Mouse (Mus musculus) midbrain, embryonic 12.5 days (tissue): ENCODE results near the gene Ptprm. TPM values are rescaled to one million over a fixed set of nuclear protein-coding genes. Genes with fewer than 3 reads are reported as not detected.

Experiments used
- ATAC-seq: fragments of 200-750 bp; cut with Nextera tagmentation; 2 replicates; pipeline ENCODE4 v1.8.0; 2017; ENCODE audit warnings: low read depth, moderate TSS enrichment, moderate library complexity; ENCODE audit not compliant: low FRiP score
- H3K27ac ChIP-seq: fragments of 300-500 bp; sonication (generic); replicated peaks from 2 replicates; pipeline ENCODE4 v1.5.1; 2016; ENCODE audit warnings: mild to moderate bottlenecking
- H3K27me3 ChIP-seq: fragments of 300-500 bp; sonication (generic); 2 replicates; pipeline ENCODE4 v1.6.1; 2016; ENCODE audit warnings: mild to moderate bottlenecking
- H3K36me3 ChIP-seq: fragments of 300-500 bp; sonication (generic); 2 replicates; pipeline ENCODE4 v1.6.1; 2016
- H3K4me1 ChIP-seq: fragments of 300-500 bp; sonication (generic); 2 replicates; pipeline ENCODE4 v1.6.1; 2016
- H3K4me2 ChIP-seq: fragments of 300-500 bp; sonication (generic); replicated peaks from 2 replicates; pipeline ENCODE4 v1.6.1; 2016; ENCODE audit warnings: mild to moderate bottlenecking, moderate library complexity
- H3K4me3 ChIP-seq: fragments of 300-500 bp; sonication (generic); 2 replicates; pipeline ENCODE4 v1.5.1; 2016; ENCODE audit warnings: mild to moderate bottlenecking
- H3K9ac ChIP-seq: fragments of 300-500 bp; sonication (generic); replicated peaks from 2 replicates; pipeline ENCODE4 v1.6.1; 2016; ENCODE audit warnings: mild to moderate bottlenecking, moderate library complexity
- H3K9me3 ChIP-seq: fragments of 300-500 bp; sonication (generic); 2 replicates; pipeline ENCODE4 v1.6.1; 2016; ENCODE audit warnings: mild to moderate bottlenecking
- WGBS: fragments of 180-500 bp; shearing (Covaris S2); methylation state at CpG from one replicate; pipeline ENCODE4 v1.1.7; 2016; 5-methylcytosine and 5-hydroxymethylcytosine counted together
- polyA plus RNA-seq: library from polyadenylated mRNA; unstranded; fragments of >200 nt; fragmentation: Nextera tagmentation; extraction: Ambion mirVana; gene quantifications from 2 replicates; pipeline ENCODE4 v1.2.1, GENCODE M21; 2016

The Ptprm gene
- polyA plus RNA-seq, 1 experiment from 2014 or later, result 11.8 TPM

DNA sequence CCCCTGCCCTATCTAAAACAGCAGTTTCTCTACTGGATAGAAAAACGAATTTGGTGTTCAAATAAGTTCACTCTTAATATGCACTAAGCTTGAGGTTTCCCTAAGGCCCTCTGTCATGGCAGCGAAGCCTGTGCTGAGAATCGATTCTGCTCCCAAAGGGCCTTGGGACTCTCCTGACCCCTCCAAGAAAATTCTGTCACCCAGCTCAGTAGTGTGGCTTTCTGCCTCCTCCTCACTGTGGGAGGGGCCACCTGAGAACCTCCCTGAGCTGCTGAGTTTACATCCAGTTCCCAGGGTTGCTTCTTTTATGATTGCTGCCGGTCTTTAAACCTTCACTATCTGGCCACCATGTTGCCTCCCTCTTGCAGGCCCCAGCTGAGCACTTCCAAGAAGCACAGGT, 666.7 kb downstream of the Ptprm start:
- WGBS, result 81% methylated on average over 4 of the region's 4 CpGs
- Histone ChIP-seq H3K36me3 (no peaks in the 10 kb centered on the region), H3K27ac (peak overlapping the region; percentile 32; the same call in 1 of the 2 replicates), H3K4me3 (no peak overlapping the region), H3K9me3 (no peaks in the 10 kb centered on the region), H3K27me3 (peaks cover 7% of the 10 kb centered on the region; the same call in 1 of the 2 replicates), H3K4me1 (no peaks in the 10 kb centered on the region), H3K9ac (no peak overlapping the region), H3K4me2 (no peak overlapping the region)
- ATAC-seq, result no peak

DNA sequence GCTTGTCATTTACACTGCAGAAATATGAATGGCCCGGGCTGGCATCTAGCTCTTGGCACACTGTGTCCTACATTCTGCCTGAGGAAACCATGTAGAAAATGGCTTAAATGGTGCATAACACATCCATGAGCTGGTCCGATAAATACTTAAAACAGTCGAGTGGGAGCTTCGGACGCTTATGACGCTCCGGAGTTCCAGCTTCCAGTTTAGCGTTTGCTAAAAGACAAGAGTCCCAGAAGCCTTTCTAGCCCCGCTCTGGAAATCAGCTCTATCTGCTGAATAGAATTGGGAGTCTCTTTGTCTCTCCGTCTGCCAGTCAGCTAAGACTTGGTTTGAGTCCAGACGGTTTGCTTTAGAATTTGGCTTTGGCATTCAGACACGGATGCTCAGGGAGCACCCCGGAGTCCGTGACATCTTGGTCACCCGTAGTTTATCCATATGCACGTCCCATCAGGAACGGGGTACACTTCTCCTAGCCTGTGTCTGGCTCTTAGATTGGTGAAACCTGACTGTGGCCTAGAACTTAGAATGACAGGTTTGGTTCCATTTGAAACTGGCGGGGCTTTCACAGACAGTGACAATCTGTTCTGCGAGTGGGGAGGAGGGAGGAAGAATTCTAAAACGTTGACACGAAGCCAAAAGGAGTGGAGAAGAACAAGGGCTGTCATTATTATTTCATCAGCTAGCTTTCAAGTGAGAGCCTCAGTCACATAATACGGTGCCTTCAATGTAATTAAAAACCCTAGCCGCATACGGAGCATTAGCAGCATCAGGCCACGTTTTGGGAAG, 667.4 kb downstream of the Ptprm start:
- no peak overlapping the region for H3K4me2 ChIP-seq
- no peaks in the 10 kb centered on the region for H3K9me3 ChIP-seq
- peaks cover 9% of the 10 kb centered on the region; the same call in 1 of the 2 replicates for H3K27me3 ChIP-seq
- no peak overlapping the region for H3K9ac ChIP-seq
- no peak overlapping the region for H3K4me3 ChIP-seq
- no peaks in the 10 kb centered on the region for H3K4me1 ChIP-seq
- 69% methylated on average over 25 of the region's 25 CpGs for WGBS
- peak; percentile 19; the same call in 1 of the 2 replicates for ATAC-seq
- H3K27ac ChIP-seq, result peak overlapping the region; percentile 32; the same call in 1 of the 2 replicates
- no peaks in the 10 kb centered on the region for H3K36me3 ChIP-seq

DNA sequence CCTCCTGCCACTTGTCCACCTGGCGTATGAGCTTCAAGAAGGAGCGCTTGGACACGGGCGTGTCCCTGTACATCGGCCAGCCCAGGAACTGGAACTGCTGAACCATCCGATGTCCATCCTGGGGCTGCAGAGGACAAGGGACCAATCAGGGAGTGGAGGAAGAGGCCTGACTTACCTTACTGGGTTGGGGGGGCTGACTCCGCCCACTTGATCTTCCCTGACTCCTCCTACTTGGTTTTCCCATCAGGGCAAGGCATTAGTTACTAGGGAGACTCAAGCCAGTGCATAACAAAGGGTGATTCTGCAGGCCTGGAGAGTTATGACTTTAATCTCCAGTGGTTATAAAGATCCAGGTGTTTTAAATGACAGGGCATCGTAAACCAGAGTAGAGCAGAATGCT, 670.8 kb downstream of the Ptprm start:
- peaks cover 9% of the 10 kb centered on the region; the same call in 1 of the 2 replicates for H3K27me3 ChIP-seq
- 65% methylated on average over 8 of the region's 8 CpGs for WGBS
- no peak overlapping the region for H3K4me2 ChIP-seq
- no peak overlapping the region for H3K27ac ChIP-seq
- H3K4me1 ChIP-seq, result no peaks in the 10 kb centered on the region
- no peaks in the 10 kb centered on the region for H3K9me3 ChIP-seq
- no peak overlapping the region for H3K9ac ChIP-seq
- ATAC-seq, result no peak
- H3K4me3 ChIP-seq, result no peak overlapping the region
- H3K36me3 ChIP-seq, result no peaks in the 10 kb centered on the region

DNA sequence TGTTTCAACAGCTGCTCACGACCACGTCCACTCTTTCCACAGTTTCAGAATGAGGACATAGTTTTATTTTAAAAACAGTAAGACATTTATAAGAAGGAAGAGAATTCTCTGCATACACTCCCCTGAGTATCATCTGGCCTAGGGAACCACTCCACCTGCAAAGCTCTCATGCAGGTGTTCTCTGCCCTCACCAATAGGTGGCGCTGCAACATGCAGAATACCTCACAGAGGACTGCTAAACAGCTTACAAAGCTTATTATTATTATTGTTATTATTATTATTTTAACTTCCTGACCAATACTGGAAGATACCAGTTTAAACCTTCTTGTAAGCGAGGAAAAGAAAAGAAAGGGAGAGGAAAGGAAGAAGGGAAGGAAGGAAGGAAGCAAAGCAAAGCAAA, 673.6 kb downstream of the Ptprm start:
- Histone ChIP-seq H3K36me3 (no peaks in the 10 kb centered on the region), H3K4me1 (no peaks in the 10 kb centered on the region), H3K27ac (no peak overlapping the region), H3K9ac (no peak overlapping the region), H3K4me3 (no peak overlapping the region), H3K9me3 (no peaks in the 10 kb centered on the region), H3K27me3 (peaks cover 9% of the 10 kb centered on the region; the same call in 1 of the 2 replicates), H3K4me2 (no peak overlapping the region)
- ATAC-seq, result peak; percentile 56; the same call in 1 of the 2 replicates
- 19% methylated on average over 4 of the region's 4 CpGs for WGBS

DNA sequence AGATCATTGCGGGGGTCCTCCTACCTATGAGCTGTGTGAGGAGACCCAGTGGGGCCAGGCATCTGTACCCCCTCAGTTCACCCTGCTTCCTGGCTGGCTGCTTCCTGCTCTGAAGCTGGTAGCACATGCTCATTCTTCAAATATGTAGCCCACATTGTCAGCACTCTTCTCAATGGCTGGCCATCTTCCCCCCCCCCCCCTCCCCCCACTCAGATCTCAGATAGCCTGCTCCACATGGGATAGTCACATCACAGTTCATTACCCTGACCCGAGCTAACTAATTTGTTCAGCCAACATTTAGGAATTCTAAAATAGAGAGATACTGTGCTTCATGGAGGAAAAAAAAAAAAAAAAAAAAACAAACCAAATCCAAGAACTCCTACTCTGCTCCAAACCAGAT, 679.6 kb downstream of the Ptprm start:
- Histone ChIP-seq H3K9me3 (no peaks in the 10 kb centered on the region), H3K9ac (no peak overlapping the region), H3K27me3 (no peaks in the 10 kb centered on the region), H3K4me1 (peaks cover 12% of the 10 kb centered on the region), H3K27ac (no peak overlapping the region), H3K36me3 (no peaks in the 10 kb centered on the region), H3K4me3 (no peak overlapping the region), H3K4me2 (no peak overlapping the region)
- ATAC-seq, result no peak
- 87% methylated on average over 2 of the region's 2 CpGs for WGBS

DNA sequence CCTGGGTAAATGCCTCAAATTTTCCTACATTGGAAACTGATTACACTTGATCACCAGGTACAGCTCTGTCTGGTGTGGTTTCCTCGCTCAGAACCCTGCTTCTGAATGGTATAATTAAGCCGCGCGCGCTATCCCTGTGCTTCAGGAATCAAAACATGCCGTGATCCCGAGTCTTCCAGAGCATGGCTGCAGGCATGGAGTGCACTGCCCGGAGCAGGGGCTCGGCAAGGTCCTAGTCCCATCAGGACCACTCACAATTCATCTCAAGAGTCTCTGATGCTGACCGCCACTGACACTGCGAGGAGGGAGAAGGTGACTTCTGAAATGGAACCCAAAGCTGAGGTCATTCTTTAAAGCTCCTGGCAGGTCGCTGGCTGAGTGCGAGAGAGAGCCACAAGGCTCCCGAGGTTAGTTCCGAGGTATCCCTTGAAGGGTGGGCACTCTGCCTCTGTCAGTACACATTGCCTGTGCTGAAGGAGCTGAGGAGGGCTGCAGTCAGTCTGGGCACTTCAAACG, 682.5 kb downstream of the Ptprm start:
- Histone ChIP-seq H3K9ac (no peak overlapping the region), H3K36me3 (no peaks in the 10 kb centered on the region), H3K4me2 (no peak overlapping the region), H3K4me1 (peaks cover 12% of the 10 kb centered on the region), H3K9me3 (no peaks in the 10 kb centered on the region), H3K27me3 (no peaks in the 10 kb centered on the region), H3K27ac (no peak overlapping the region), H3K4me3 (no peak overlapping the region)
- no peak for ATAC-seq
- WGBS, result 74% methylated on average over 16 of the region's 16 CpGs

DNA sequence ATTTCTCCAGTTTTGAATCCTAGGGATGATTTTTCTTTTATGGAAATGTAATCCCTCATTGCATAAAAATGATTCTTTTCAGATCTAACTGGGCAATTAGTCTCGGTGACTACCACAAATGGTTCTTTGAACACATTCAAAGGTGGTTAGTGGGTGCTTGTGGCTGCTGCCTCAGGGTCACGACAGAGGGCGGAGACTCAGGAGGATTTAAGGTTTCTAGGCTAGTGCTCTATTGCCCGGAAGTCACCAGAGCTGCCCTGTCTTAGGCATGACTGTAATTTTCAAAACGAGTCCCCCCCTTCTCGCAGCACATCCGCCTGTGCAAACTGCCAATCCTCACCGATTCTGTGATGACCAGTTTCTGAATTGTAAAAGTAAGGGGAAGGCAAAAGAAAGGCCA, 683.0 kb downstream of the Ptprm start:
- Histone ChIP-seq H3K36me3 (no peaks in the 10 kb centered on the region), H3K4me2 (no peak overlapping the region), H3K9me3 (no peaks in the 10 kb centered on the region), H3K9ac (no peak overlapping the region), H3K27ac (no peak overlapping the region), H3K4me3 (no peak overlapping the region), H3K4me1 (peaks cover 12% of the 10 kb centered on the region), H3K27me3 (no peaks in the 10 kb centered on the region)
- 33% methylated on average over 8 of the region's 8 CpGs for WGBS
- ATAC-seq, result peak; percentile 65; the same call in 1 of the 2 replicates

DNA sequence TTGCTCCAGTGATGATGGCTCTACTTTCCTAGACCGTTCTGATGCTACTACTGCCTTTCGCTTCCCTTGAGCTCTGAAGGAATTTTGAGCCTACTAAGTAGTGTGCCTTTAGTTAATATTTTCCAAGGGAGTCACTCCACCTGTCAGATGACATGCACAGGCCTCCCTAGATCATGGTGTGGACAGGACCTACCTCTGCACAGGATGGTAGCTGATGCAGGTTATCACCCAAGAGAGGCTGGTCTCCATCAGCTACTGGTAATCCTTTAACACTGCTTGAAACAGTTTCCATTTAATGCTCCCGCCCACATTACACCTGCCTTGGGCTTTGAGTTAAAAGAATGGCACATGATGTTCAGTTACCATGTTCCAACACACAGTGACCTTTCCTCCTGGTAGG, 688.5 kb downstream of the Ptprm start:
- H3K9ac ChIP-seq, result no peak overlapping the region
- H3K4me3 ChIP-seq, result no peak overlapping the region
- no peaks in the 10 kb centered on the region for H3K9me3 ChIP-seq
- ATAC-seq, result no peak
- H3K36me3 ChIP-seq, result no peaks in the 10 kb centered on the region
- H3K4me1 ChIP-seq, result 0 out of 2 replicates have a peak, but pooled peaks cover 2% of the 10 kb centered on the region
- H3K4me2 ChIP-seq, result no peak overlapping the region
- WGBS, result 94% methylated on average over 3 of the region's 3 CpGs
- no peaks in the 10 kb centered on the region for H3K27me3 ChIP-seq
- no peak overlapping the region for H3K27ac ChIP-seq

DNA sequence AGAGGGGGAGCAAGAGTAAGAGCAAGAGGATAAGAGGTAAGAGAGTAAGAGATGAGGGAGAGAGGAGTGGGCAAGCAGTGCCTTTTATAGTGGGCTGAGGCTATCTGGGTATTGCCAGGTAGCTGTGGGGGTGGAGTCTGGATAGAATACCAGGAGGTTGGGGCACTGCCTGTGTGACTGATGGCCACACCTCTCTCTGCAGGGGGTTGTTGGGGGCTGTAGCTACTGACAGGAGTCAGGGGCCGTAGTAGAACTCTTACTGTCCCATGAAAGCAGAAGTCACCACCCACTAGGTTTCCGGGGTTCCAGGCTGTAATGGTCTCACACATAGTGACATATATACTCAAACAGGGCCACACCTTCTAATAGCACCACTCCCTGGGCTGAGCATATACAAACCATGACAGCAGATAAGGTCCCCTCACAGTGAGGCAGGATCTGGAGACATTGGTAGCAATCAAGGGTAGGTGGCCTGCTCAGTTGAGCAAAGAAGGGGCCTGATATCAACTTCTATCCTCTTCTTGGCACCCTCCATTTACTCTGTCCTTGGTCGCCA, 689.0 kb downstream of the Ptprm start:
- no peak for ATAC-seq
- no peak overlapping the region for H3K9ac ChIP-seq
- H3K4me3 ChIP-seq, result no peak overlapping the region
- H3K36me3 ChIP-seq, result no peaks in the 10 kb centered on the region
- no peaks in the 10 kb centered on the region for H3K27me3 ChIP-seq
- no peaks in the 10 kb centered on the region for H3K9me3 ChIP-seq
- WGBS, result 88% methylated on average over 3 of the region's 3 CpGs
- no peaks in the 10 kb centered on the region for H3K4me1 ChIP-seq
- H3K27ac ChIP-seq, result no peak overlapping the region
- no peak overlapping the region for H3K4me2 ChIP-seq

DNA sequence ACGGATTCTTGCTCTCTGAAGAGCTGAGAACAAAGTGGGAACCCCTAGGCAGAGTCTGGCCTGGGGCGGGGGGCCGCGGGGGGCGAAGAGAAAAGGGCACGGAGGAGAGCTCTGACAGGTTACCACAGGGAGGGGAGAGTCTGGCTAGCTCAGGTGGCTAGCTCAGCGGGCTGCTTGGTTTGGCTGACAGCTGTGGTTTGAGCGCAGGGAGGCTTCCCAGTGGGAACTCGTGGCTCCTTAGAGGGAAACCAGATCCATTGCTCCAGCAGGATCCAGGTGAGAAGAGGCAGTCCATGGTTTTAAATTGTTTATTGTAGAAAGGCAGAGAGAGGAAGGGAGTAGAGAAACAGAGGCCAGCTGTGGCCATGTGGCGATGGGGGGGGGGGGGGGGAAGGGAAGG, 689.5 kb downstream of the Ptprm start:
- no peak overlapping the region for H3K4me2 ChIP-seq
- H3K4me1 ChIP-seq, result no peaks in the 10 kb centered on the region
- H3K9ac ChIP-seq, result no peak overlapping the region
- no peak overlapping the region for H3K27ac ChIP-seq
- ATAC-seq, result no peak
- no peaks in the 10 kb centered on the region for H3K36me3 ChIP-seq
- H3K4me3 ChIP-seq, result no peak overlapping the region
- H3K27me3 ChIP-seq, result no peaks in the 10 kb centered on the region
- H3K9me3 ChIP-seq, result no peaks in the 10 kb centered on the region
- 63% methylated on average over 10 of the region's 10 CpGs for WGBS

DNA sequence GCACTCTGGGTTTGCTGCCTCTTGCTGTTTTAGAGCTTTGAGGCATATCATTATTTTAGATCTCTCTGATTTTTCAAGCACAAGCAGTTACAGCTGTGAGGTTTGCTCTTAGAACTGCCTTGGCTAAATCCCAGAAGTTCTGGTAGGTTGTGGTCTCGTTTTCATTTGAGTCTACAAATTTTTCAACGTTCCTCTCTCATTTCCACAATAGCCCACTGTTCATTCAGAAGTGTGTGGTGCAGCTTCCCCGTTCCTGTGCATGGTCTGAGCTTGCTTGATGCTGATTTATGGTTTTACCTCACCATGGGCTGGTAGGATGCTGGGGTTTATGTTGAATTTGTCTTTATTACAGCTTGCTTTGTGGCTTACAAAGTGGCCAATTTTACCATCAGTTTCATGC, 695.0 kb downstream of the Ptprm start:
- no peaks in the 10 kb centered on the region for H3K36me3 ChIP-seq
- H3K4me1 ChIP-seq, result no peaks in the 10 kb centered on the region
- no peak overlapping the region for H3K27ac ChIP-seq
- no peak overlapping the region for H3K4me3 ChIP-seq
- no peak overlapping the region for H3K4me2 ChIP-seq
- no peaks in the 10 kb centered on the region for H3K27me3 ChIP-seq
- WGBS, result 78% methylated on average over 3 of the region's 3 CpGs
- H3K9ac ChIP-seq, result no peak overlapping the region
- no peaks in the 10 kb centered on the region for H3K9me3 ChIP-seq
- no peak for ATAC-seq

DNA sequence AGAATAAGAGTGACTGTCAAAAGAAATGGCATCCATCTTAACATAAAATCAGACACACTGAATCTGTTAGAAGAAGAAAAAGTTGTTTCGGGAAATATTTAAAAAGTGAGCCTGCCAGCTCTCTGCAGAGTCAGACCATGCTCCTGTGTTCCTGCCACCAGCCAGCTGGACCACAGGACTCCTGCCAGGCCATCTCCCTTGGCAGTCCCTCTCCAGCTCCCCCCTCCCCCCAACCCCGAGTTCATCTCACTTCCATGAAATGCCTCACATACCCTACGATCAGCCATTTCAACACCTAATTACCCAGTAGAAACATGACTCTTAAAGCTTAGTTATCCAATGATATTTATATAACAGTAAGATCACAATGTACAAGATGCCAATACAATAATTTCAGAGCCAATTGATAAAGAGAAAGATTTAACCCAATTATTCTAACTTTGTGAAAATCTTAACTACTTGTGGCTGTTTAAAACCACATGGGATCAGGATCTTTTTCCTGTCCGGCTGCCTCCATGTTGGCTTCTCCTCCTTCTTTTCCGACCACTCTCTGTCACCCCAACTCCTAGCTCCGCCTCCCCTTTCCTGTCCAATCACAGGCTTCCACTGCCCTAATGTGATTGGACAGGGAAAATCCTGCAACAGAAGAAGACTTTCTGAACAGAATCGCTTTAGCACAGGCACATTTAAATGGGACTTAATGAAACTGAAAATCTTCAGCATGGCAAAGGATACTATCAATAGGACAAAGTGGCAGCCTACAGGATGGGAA, 716.1 kb downstream of the Ptprm start:
- ATAC-seq, result no peak
- 93% methylated on average over 7 of the region's 7 CpGs for WGBS

More for the DNA sequence above, 716.1 kb downstream of the Ptprm start:
- H3K4me2 ChIP-seq, result no peak overlapping the region
- no peak overlapping the region for H3K27ac ChIP-seq
- H3K9ac ChIP-seq, result no peak overlapping the region
- no peak overlapping the region for H3K4me3 ChIP-seq
- H3K4me1 ChIP-seq, result no peaks in the 10 kb centered on the region
- H3K36me3 ChIP-seq, result no peaks in the 10 kb centered on the region
- no peaks in the 10 kb centered on the region for H3K9me3 ChIP-seq
- H3K27me3 ChIP-seq, result no peaks in the 10 kb centered on the region
